Mouse (Mus musculus) forebrain, embryonic 11.5 days (tissue): ENCODE results near the gene Srgap1. TPM values are rescaled to one million over a fixed set of nuclear protein-coding genes. Genes with fewer than 3 reads are reported as not detected.

Source experiments
- ATAC-seq: fragments of 200-750 bp; cut with Nextera tagmentation; replicated peaks from 2 replicates; pipeline ENCODE4 v1.8.0; 2017; ENCODE audit warnings: moderate TSS enrichment; ENCODE audit not compliant: low FRiP score
- DNase-seq: peaks from one replicate; pipeline ENCODE4 v3.0.0-alpha.2; 2017; ENCODE audit warnings: low spot score
- H3K27ac ChIP-seq: fragments of 300-500 bp; sonication (generic); 2 replicates; pipeline ENCODE4 v1.5.1; 2014; ENCODE audit warnings: low read depth, low read length
- H3K27me3 ChIP-seq: fragments of 300-500 bp; sonication (generic); 2 replicates; pipeline ENCODE4 v1.6.1; 2014; ENCODE audit warnings: mild to moderate bottlenecking, low read length, mixed read lengths; ENCODE audit not compliant: control insufficient read depth, insufficient read depth
- H3K36me3 ChIP-seq: fragments of 300-500 bp; sonication (generic); 2 replicates; pipeline ENCODE4 v1.6.1; 2014; ENCODE audit warnings: mild to moderate bottlenecking, low read length, moderate library complexity, mixed read lengths; ENCODE audit not compliant: control insufficient read depth, insufficient read depth
- H3K4me1 ChIP-seq: fragments of 300-500 bp; sonication (generic); replicated peaks from 2 replicates; pipeline ENCODE4 v1.6.1; 2014; ENCODE audit warnings: low read length, mixed read lengths; ENCODE audit not compliant: control insufficient read depth, insufficient read depth
- H3K4me2 ChIP-seq: fragments of 300-500 bp; sonication (generic); 2 replicates; pipeline ENCODE4 v1.6.1; 2014; ENCODE audit warnings: low read depth, mild to moderate bottlenecking, low read length, moderate library complexity, mixed read lengths; ENCODE audit not compliant: severe bottlenecking
- H3K4me3 ChIP-seq: fragments of 300-500 bp; sonication (generic); 2 replicates; pipeline ENCODE4 v1.5.1; 2014; ENCODE audit warnings: low read depth, low read length
- H3K9ac ChIP-seq: fragments of 300-500 bp; sonication (generic); 2 replicates; pipeline ENCODE4 v1.6.1; 2014; ENCODE audit warnings: low read length
- H3K9me3 ChIP-seq: fragments of 300-500 bp; sonication (generic); 2 replicates; pipeline ENCODE4 v1.6.1; 2016; ENCODE audit warnings: low read length, mixed read lengths; ENCODE audit not compliant: control insufficient read depth
- WGBS: fragments of 180-500 bp; shearing (Covaris S2); extraction: QIAGEN DNeasy Blood & Tissue Kit; methylation state at CpG from one replicate; pipeline ENCODE4 v1.1.7; 2014; 5-methylcytosine and 5-hydroxymethylcytosine counted together
- polyA plus RNA-seq: library from polyadenylated mRNA; unstranded; fragments of >200 nt; fragmentation: Nextera tagmentation; extraction: Ambion mirVana; gene quantifications from 2 replicates; pipeline ENCODE4 v1.2.1, GENCODE M21; 2014

Srgap1 gene
- polyA plus RNA-seq, 1 experiment from 2014 or later: 12.0 TPM

GRCm38 (mm10) chr10:121764469-121765173 lies 282.5 kb downstream of the Srgap1 start:
- 85% methylated on average over 13 of the region's 13 CpGs for WGBS
- Histone ChIP-seq H3K4me1 (0 out of 2 replicates have a peak, but pooled peaks cover 3% of the 10 kb centered on the region), H3K27me3 (no peaks in the 10 kb centered on the region), H3K4me2 (no peak overlapping the region), H3K9me3 (no peaks in the 10 kb centered on the region), H3K4me3 (no peak overlapping the region), H3K9ac (no peak overlapping the region), H3K36me3 (no peaks in the 10 kb centered on the region), H3K27ac (no peak overlapping the region)
- ATAC-seq: peak; percentile 47
- DNase-seq: no peak

GRCm38 (mm10) chr10:121763191-121763590 lies 283.9 kb downstream of the Srgap1 start:
- no peaks in the 10 kb centered on the region for H3K9me3 ChIP-seq
- H3K9ac ChIP-seq: no peak overlapping the region
- no peak overlapping the region for H3K27ac ChIP-seq
- H3K27me3 ChIP-seq: no peaks in the 10 kb centered on the region
- ATAC-seq (no peak), DNase-seq (no peak)
- WGBS: 87% methylated on average over 11 of the region's 13 CpGs
- H3K4me3 ChIP-seq: no peak overlapping the region
- H3K36me3 ChIP-seq: no peaks in the 10 kb centered on the region
- 0 out of 2 replicates have a peak, but pooled peaks cover 3% of the 10 kb centered on the region for H3K4me1 ChIP-seq
- no peak overlapping the region for H3K4me2 ChIP-seq

- Histone ChIP-seq H3K4me1 (0 out of 2 replicates have a peak, but pooled peaks cover 3% of the 10 kb centered on the region), H3K9ac (no peak overlapping the region), H3K4me2 (no peak overlapping the region), H3K36me3 (no peaks in the 10 kb centered on the region), H3K4me3 (no peak overlapping the region), H3K27me3 (no peaks in the 10 kb centered on the region), H3K27ac (no peak overlapping the region), H3K9me3 (no peaks in the 10 kb centered on the region)
- ATAC-seq (no peak), DNase-seq (no peak)
- WGBS: 93% methylated on average over 9 of the region's 9 CpGs
Measured at GRCm38 (mm10) chr10:121762141-121762540, 285.0 kb downstream of the Srgap1 start.

- no peaks in the 10 kb centered on the region for H3K9me3 ChIP-seq
- no peak overlapping the region for H3K4me2 ChIP-seq
- H3K27ac ChIP-seq: no peak overlapping the region
- no peaks in the 10 kb centered on the region for H3K4me1 ChIP-seq
- DNase-seq: no peak
- no peak for ATAC-seq
- H3K36me3 ChIP-seq: no peaks in the 10 kb centered on the region
- no peaks in the 10 kb centered on the region for H3K27me3 ChIP-seq
- no peak overlapping the region for H3K4me3 ChIP-seq
- H3K9ac ChIP-seq: no peak overlapping the region
- WGBS: 47% methylated on average over 8 of the region's 8 CpGs
Measured at GRCm38 (mm10) chr10:121759095-121759494, 288.0 kb downstream of the Srgap1 start.

GRCm38 (mm10) chr10:121756677-121757076 lies 290.4 kb downstream of the Srgap1 start:
- no peak overlapping the region for H3K9ac ChIP-seq
- no peak overlapping the region for H3K4me3 ChIP-seq
- ATAC-seq: no peak
- H3K36me3 ChIP-seq: no peaks in the 10 kb centered on the region
- no peaks in the 10 kb centered on the region for H3K27me3 ChIP-seq
- DNase-seq: no peak
- no peaks in the 10 kb centered on the region for H3K9me3 ChIP-seq
- H3K27ac ChIP-seq: no peak overlapping the region
- H3K4me2 ChIP-seq: no peak overlapping the region
- 84% methylated on average over 4 of the region's 4 CpGs for WGBS
- H3K4me1 ChIP-seq: no peaks in the 10 kb centered on the region

- Histone ChIP-seq H3K36me3 (no peaks in the 10 kb centered on the region; the same call in 1 of the 2 replicates), H3K27ac (no peak overlapping the region), H3K9ac (no peak overlapping the region), H3K27me3 (no peaks in the 10 kb centered on the region), H3K4me1 (no peaks in the 10 kb centered on the region), H3K4me3 (no peak overlapping the region), H3K4me2 (no peak overlapping the region), H3K9me3 (no peaks in the 10 kb centered on the region)
- DNase-seq (no peak), ATAC-seq (no peak)
- WGBS: 58% methylated on average over 1 of the region's 1 CpGs
Measured at GRCm38 (mm10) chr10:121755822-121756221, 291.3 kb downstream of the Srgap1 start.

GRCm38 (mm10) chr10:121754237-121754636 lies 292.9 kb downstream of the Srgap1 start:
- H3K4me1 ChIP-seq: no peaks in the 10 kb centered on the region
- H3K9ac ChIP-seq: no peak overlapping the region
- H3K36me3 ChIP-seq: no peaks in the 10 kb centered on the region; the same call in 1 of the 2 replicates
- H3K27me3 ChIP-seq: no peaks in the 10 kb centered on the region
- WGBS: 87% methylated on average over 5 of the region's 5 CpGs
- no peaks in the 10 kb centered on the region for H3K9me3 ChIP-seq
- H3K27ac ChIP-seq: no peak overlapping the region
- DNase-seq (peak; percentile 33), ATAC-seq (no peak)
- H3K4me2 ChIP-seq: no peak overlapping the region
- no peak overlapping the region for H3K4me3 ChIP-seq

GRCm38 (mm10) chr10:121750175-121750574 lies 296.9 kb downstream of the Srgap1 start:
- no peaks in the 10 kb centered on the region; the same call in 1 of the 2 replicates for H3K36me3 ChIP-seq
- no peak overlapping the region for H3K4me2 ChIP-seq
- H3K27ac ChIP-seq: no peak overlapping the region
- 94% methylated on average over 12 of the region's 12 CpGs for WGBS
- DNase-seq (peak; percentile 35), ATAC-seq (no peak)
- no peak overlapping the region for H3K4me3 ChIP-seq
- H3K9ac ChIP-seq: no peak overlapping the region
- H3K27me3 ChIP-seq: no peaks in the 10 kb centered on the region
- H3K9me3 ChIP-seq: no peaks in the 10 kb centered on the region
- H3K4me1 ChIP-seq: no peaks in the 10 kb centered on the region

GRCm38 (mm10) chr10:121742336-121742735 lies 304.8 kb downstream of the Srgap1 start:
- Histone ChIP-seq H3K9me3 (no peaks in the 10 kb centered on the region), H3K27ac (no peak overlapping the region), H3K9ac (no peak overlapping the region), H3K36me3 (no peaks in the 10 kb centered on the region; the same call in 1 of the 2 replicates), H3K4me1 (0 out of 2 replicates have a peak, but pooled peaks cover 2% of the 10 kb centered on the region), H3K4me3 (no peak overlapping the region), H3K4me2 (no peak overlapping the region), H3K27me3 (no peaks in the 10 kb centered on the region)
- DNase-seq: peak; percentile 30
- WGBS: 55% methylated on average over 4 of the region's 4 CpGs
- ATAC-seq: no peak
